Mouse (Mus musculus) adrenal gland, postnatal 14 days (tissue): Measurements from ENCODE around the gene Rdh12. TPM values are rescaled to one million over a fixed set of nuclear protein-coding genes. Genes with fewer than 3 reads are reported as not detected.

ENCODE experiments used
- DNase-seq: peaks from one replicate; pipeline ENCODE4 v3.0.0; 2021; ENCODE audit warnings: mixed read lengths
- total RNA-seq: library from RNA; stranded (reverse); gene quantifications from 2 replicates; pipeline ENCODE4 v1.2.3, GENCODE M21; 2021

Gene Rdh12
- total RNA-seq, 1 experiment from 2014 or later, result 0.59 TPM

- peak; percentile 14 for DNase-seq
Measured at GRCm38 (mm10) chr12:79253294-79254053, 44.8 kb downstream of the Rdh12 start.

- no peak for DNase-seq
Measured at GRCm38 (mm10) chr12:79254975-79255374, 46.3 kb downstream of the Rdh12 start.

- no peak for DNase-seq
Measured at GRCm38 (mm10) chr12:79260154-79260553, 51.4 kb downstream of the Rdh12 start.

GRCm38 (mm10) chr12:79261035-79261434, 52.3 kb downstream of the Rdh12 start:
- peak; percentile 43 for DNase-seq

Other genes with a start within 250 kb of the Rdh12 start
- gene Tmem229b, start 201.3 kb upstream of the Rdh12 start, total RNA-seq, result 12.6 and 15.5 TPM in 2 replicates
- 1.8 and 2.6 TPM in 2 replicates for gene Plekhh1, start 179.8 kb upstream of the Rdh12 start, total RNA-seq
- 8.2 and 10.0 TPM in 2 replicates for gene Pigh, start 119.3 kb upstream of the Rdh12 start, total RNA-seq
- not detected in 2 replicates for gene Arg2, start 78.1 kb upstream of the Rdh12 start, total RNA-seq
- 70.7 and 75.4 TPM in 2 replicates for gene Vti1b, start 36.2 kb upstream of the Rdh12 start, total RNA-seq
- gene Rdh11, start 16.6 kb upstream of the Rdh12 start, total RNA-seq, result 15.5 and 18.7 TPM in 2 replicates
- gene Zfyve26, start 87.4 kb downstream of the Rdh12 start, total RNA-seq, result 22.0 and 23.1 TPM in 2 replicates
- 1.1 and 1.6 TPM in 2 replicates for gene Rad51b, start 88.4 kb downstream of the Rdh12 start, total RNA-seq